Mouse (Mus musculus) adrenal gland (tissue): ENCODE measurements around the gene Hmgcs2.
"Not testable (repeated sequence)": the region's sequence is repeated elsewhere in the genome, so short reads cannot be mapped to it uniquely, and the experiment has no call there.

Experiments
- intact Hi-C: fragments of 180-260 bp; cut with DNase I; formaldehyde crosslinking; loops from one replicate; pipeline ENCODE4 v1.15.1; 2025

Gene Hmgcs2

GRCm38 (mm10) chr3:98336661-98337654, 56.7 kb downstream of the Hmgcs2 start:
- intact Hi-C loops = no loop called here

- intact Hi-C loops = no loop called here
Measured at GRCm38 (mm10) chr3:98338584-98339041, 58.4 kb downstream of the Hmgcs2 start.

- intact Hi-C loops = no loop called here
Measured at GRCm38 (mm10) chr3:98339097-98339705, 59.0 kb downstream of the Hmgcs2 start.

GRCm38 (mm10) chr3:98339706-98340109, 59.5 kb downstream of the Hmgcs2 start, which contains the start of gene Phgdh:
Gene Phgdh (minus strand): TSS chr3:98339990.
- intact Hi-C loops = not testable (repeated sequence)

- intact Hi-C loops = no loop called here
Measured at GRCm38 (mm10) chr3:98340818-98341594, 60.8 kb downstream of the Hmgcs2 start.

- intact Hi-C loops = no loop called here
Measured at GRCm38 (mm10) chr3:98343235-98343634, 63.0 kb downstream of the Hmgcs2 start.

- intact Hi-C loops = no loop called here
Measured at GRCm38 (mm10) chr3:98348106-98348505, 67.9 kb downstream of the Hmgcs2 start.

GRCm38 (mm10) chr3:98348705-98349104, 68.5 kb downstream of the Hmgcs2 start:
- intact Hi-C loops = no loop called here

GRCm38 (mm10) chr3:98353892-98354291, 73.7 kb downstream of the Hmgcs2 start:
- intact Hi-C loops = loop anchor here (10.0 kb wide), 1 partner anchor 621 kb away; no protein-coding TSS in a partner anchor

GRCm38 (mm10) chr3:98355344-98356025, 75.2 kb downstream of the Hmgcs2 start:
- intact Hi-C loops = loop anchor here (10.0 kb wide), 1 partner anchor 619 kb away; no protein-coding TSS in a partner anchor

- intact Hi-C loops = loop anchor here (10.0 kb wide), 1 partner anchor 619 kb away; no protein-coding TSS in a partner anchor
Measured at GRCm38 (mm10) chr3:98356026-98356365, 75.8 kb downstream of the Hmgcs2 start.

GRCm38 (mm10) chr3:98356632-98357370, 76.6 kb downstream of the Hmgcs2 start:
- intact Hi-C loops = loop anchor here (10.0 kb wide), 1 partner anchor 618 kb away; no protein-coding TSS in a partner anchor
